Mouse (Mus musculus) central nervous system, embryonic 18 days (tissue): Measurements from ENCODE around the gene Emx2. TPM values are rescaled to one million over a fixed set of nuclear protein-coding genes. Genes with fewer than 3 reads are reported as not detected.

Experiments
- polyA plus RNA-seq: library from polyadenylated mRNA; depleted of rRNA; stranded (reverse); fragments of >200 nt; gene quantifications from 2 replicates; pipeline ENCODE4 v1.2.3, GENCODE M21; 2012; rRNA removed

Gene Emx2
- 9.5 and 9.7 TPM in 2 replicates for polyA plus RNA-seq

DNA sequence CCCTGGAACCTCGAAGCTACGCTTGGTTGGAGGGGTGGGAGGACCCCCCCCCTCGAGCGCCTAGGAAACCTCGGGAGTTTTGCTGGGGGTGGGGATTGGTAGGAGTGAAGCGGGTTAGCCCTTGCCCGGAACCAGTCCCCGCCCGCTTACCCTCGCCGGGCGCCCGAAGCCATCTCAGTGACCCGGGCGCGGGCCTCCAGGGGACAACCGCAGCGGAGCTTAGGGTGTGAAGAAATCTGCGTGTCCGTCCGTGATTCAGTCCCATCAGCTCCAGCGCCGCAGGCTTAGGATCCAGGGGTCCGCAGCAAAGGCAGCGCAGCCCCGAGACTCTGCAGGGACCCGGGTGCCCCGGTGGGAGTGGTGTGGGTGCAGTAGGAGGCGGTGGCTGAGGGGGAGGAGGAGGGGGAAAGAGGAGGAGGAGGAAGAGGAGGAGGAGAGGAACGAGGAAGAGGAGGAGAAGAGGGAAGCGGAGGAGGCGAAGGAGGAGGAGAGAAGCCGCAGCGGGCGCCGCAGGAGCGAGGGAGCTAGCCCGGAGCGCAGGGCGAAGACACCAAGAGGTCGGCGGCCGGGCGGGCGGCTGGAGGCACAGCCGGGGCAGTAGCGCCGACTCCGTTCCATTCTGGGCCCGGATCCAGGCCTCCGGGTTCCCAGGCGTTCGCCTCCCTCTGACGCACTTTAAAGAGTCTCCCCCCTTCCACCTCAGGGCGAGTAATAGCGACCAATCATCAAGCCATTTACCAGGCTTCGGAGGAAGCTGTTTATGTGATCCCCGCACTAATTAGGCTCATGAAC lies at the start of gene Emx2:
Emx2 (plus strand) TSS at position 422 of the 792 bp plus-strand sequence.

Other genes starting within 250 kb of the Emx2 start
- 0.03 and 0.16 TPM in 2 replicates for gene Kcnk18, start 239.2 kb upstream of the Emx2 start, polyA plus RNA-seq
- gene Slc18a2, start 197.5 kb upstream of the Emx2 start, polyA plus RNA-seq, result 15.3 and 18.7 TPM in 2 replicates
- gene Rps12-ps3, start 136.1 kb upstream of the Emx2 start, polyA plus RNA-seq, result 60.9 and 117 TPM in 2 replicates
- gene Pdzd8, start 112.6 kb upstream of the Emx2 start, polyA plus RNA-seq, result 13.9 and 15.8 TPM in 2 replicates